Mouse (Mus musculus): ENCODE measurements at regions not wholly inside any gene's neighbourhood (a gene's known extent, or its start where the extent isn't known, plus 50 kb on each side); places are given as distances from the start of the nearest gene placed in this dataset.

DNA sequence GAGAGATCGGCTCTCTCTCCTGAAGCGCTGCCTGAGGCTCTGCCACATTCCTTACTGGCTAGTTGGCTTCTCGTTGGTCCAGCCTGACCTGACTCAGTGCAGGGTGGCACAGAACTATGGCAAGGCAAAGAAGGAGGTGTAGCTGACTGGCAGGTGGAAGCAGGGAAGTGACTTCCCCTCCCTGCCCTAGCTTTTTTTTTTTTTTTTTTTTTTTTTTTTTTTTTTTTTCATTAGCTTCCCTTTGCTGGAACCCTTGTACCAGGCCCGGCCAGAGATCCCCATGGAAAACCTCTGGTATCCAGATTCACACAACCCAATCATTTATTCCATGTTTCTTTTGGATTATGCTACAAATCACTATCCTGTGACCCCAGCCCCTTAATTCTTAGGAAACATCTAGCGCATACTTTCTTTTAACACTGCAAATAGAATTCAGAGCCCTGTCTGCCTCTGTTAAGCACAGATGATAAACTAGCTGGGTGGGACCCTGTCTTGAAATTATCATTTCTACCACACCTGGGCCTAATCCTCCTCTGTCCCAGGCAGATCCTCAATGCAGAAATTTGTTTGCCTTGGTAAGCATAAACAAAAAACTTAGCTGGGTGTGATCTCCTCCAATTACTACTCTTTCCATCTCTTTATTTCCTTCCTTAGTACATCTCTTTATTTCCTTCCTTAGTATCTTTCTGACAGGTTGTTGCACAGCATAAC, 742.9 kb downstream of the Hace1 start:
- Histone ChIP-seq H3K27me3 (ENCODE audit: control insufficient read depth, insufficient read depth, low read length) (no peaks in the 10 kb centered on the region), H3K4me3 (replicated peaks; ENCODE audit: low read length) (no peak overlapping the region), H3K4me1 (replicated peaks; ENCODE audit: control insufficient read depth, insufficient read depth, low read length) (no peaks in the 10 kb centered on the region), H3K9ac (no peak overlapping the region), H3K4me2 (replicated peaks) (no peak overlapping the region), H3K36me3 (replicated peaks; ENCODE audit: control insufficient read depth, insufficient read depth) (no peaks in the 10 kb centered on the region), H3K27ac (no peak overlapping the region), H3K9me3 (ENCODE audit: control insufficient read depth, low read length) (no peaks in the 10 kb centered on the region)
- 86% methylated on average over 5 of the region's 5 CpGs for WGBS
- DNase-seq (ENCODE audit: low spot score) (no peak), ATAC-seq (ENCODE audit: low FRiP score) (no peak)

DNA sequence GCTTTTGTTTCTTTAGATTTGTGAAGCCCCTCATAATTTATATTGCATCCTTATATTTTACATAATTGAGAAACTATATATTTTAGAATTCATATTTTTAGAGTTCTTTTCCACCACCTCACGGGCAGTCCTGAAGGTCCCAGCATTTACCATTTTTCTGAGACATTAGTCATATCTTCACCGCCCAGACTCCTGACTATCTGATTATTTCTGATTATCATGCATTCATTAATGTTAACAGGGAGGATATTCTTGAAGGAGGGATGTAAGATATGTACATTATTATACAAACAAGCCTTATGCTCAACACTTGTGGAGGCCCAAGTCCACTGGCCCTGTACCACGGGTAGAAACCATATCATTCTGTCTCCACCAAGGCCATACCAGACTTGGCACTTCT, 743.4 kb downstream of the Hace1 start:
- WGBS, result 94% methylated on average over 3 of the region's 3 CpGs
- H3K4me1 ChIP-seq (replicated peaks; ENCODE audit: control insufficient read depth, insufficient read depth, low read length), result no peaks in the 10 kb centered on the region
- DNase-seq (ENCODE audit: low spot score) (no peak), ATAC-seq (ENCODE audit: low FRiP score) (no peak)
- H3K27me3 ChIP-seq (ENCODE audit: control insufficient read depth, insufficient read depth, low read length), result no peaks in the 10 kb centered on the region
- no peak overlapping the region for H3K9ac ChIP-seq
- H3K9me3 ChIP-seq (ENCODE audit: control insufficient read depth, low read length), result no peaks in the 10 kb centered on the region
- H3K4me2 ChIP-seq (replicated peaks), result no peak overlapping the region
- H3K27ac ChIP-seq, result no peak overlapping the region
- no peak overlapping the region for H3K4me3 ChIP-seq (replicated peaks; ENCODE audit: low read length)
- no peaks in the 10 kb centered on the region for H3K36me3 ChIP-seq (replicated peaks; ENCODE audit: control insufficient read depth, insufficient read depth)

DNA sequence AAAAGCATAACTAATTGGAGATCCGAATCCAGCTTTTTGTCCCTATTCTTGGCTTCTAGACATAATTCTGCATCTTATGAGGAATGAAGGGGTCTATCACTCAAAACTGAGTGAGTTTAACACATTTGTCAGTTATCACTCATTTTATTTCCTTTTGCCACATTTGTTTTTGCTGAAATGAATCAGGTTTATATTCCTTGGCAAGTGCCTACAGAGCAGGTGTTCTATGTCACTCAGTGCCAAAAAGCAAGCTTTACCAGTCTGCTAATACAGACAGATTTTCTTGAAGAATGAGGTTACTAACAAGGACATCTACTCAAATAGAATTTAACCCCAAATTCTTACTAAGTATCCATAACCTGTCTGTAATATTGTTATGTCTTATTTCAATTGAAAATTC, 751.4 kb downstream of the Hace1 start:
- Histone ChIP-seq H3K4me3 (replicated peaks; ENCODE audit: low read length) (no peak overlapping the region), H3K27ac (no peak overlapping the region), H3K9me3 (ENCODE audit: control insufficient read depth, low read length) (no peaks in the 10 kb centered on the region), H3K4me1 (replicated peaks; ENCODE audit: control insufficient read depth, insufficient read depth, low read length) (no peaks in the 10 kb centered on the region), H3K4me2 (replicated peaks) (no peak overlapping the region), H3K27me3 (ENCODE audit: control insufficient read depth, insufficient read depth, low read length) (no peaks in the 10 kb centered on the region), H3K36me3 (replicated peaks; ENCODE audit: control insufficient read depth, insufficient read depth) (no peaks in the 10 kb centered on the region), H3K9ac (no peak overlapping the region)
- DNase-seq (ENCODE audit: low spot score) (no peak), ATAC-seq (ENCODE audit: low FRiP score) (no peak)
- WGBS, result 87% methylated on average over 1 of the region's 1 CpGs

GRCm38 (mm10) chr10:46331599-46332283, 754.1 kb downstream of the Hace1 start:
- DNase-seq (ENCODE audit: low spot score), result no peak
- Histone ChIP-seq H3K4me2 (replicated peaks) (no peak overlapping the region), H3K27me3 (ENCODE audit: control insufficient read depth, insufficient read depth, low read length) (no peaks in the 10 kb centered on the region), H3K36me3 (replicated peaks; ENCODE audit: control insufficient read depth, insufficient read depth) (no peaks in the 10 kb centered on the region), H3K27ac (no peak overlapping the region), H3K4me3 (replicated peaks; ENCODE audit: low read length) (no peak overlapping the region), H3K9ac (no peak overlapping the region), H3K4me1 (replicated peaks; ENCODE audit: control insufficient read depth, insufficient read depth, low read length) (no peaks in the 10 kb centered on the region), H3K9me3 (ENCODE audit: control insufficient read depth, low read length) (no peaks in the 10 kb centered on the region)
- ATAC-seq (ENCODE audit: low FRiP score), result no peak

GRCm38 (mm10) chr10:46333231-46333630, 755.6 kb downstream of the Hace1 start:
- H3K4me3 ChIP-seq (replicated peaks; ENCODE audit: low read length), result no peak overlapping the region
- no peaks in the 10 kb centered on the region for H3K4me1 ChIP-seq (replicated peaks; ENCODE audit: control insufficient read depth, insufficient read depth, low read length)
- H3K27ac ChIP-seq, result no peak overlapping the region
- no peak overlapping the region for H3K4me2 ChIP-seq (replicated peaks)
- H3K9ac ChIP-seq, result no peak overlapping the region
- no peaks in the 10 kb centered on the region for H3K9me3 ChIP-seq (ENCODE audit: control insufficient read depth, low read length)
- H3K36me3 ChIP-seq (replicated peaks; ENCODE audit: control insufficient read depth, insufficient read depth), result no peaks in the 10 kb centered on the region
- no peak for DNase-seq (ENCODE audit: low spot score)
- no peak for ATAC-seq (ENCODE audit: low FRiP score)
- no peaks in the 10 kb centered on the region for H3K27me3 ChIP-seq (ENCODE audit: control insufficient read depth, insufficient read depth, low read length)

GRCm38 (mm10) chr10:46345315-46345714, 767.7 kb downstream of the Hace1 start:
- H3K27me3 ChIP-seq (ENCODE audit: control insufficient read depth, insufficient read depth, low read length), result no peaks in the 10 kb centered on the region
- DNase-seq (ENCODE audit: low spot score), result no peak
- 54% methylated on average over 4 of the region's 4 CpGs for WGBS

GRCm38 (mm10) chr10:46349613-46350012, 772.0 kb downstream of the Hace1 start:
- no peak overlapping the region for H3K4me2 ChIP-seq (replicated peaks)
- peak overlapping the region; percentile 51; the same call in 1 of the 2 replicates for H3K27ac ChIP-seq
- H3K9me3 ChIP-seq (ENCODE audit: control insufficient read depth, low read length), result no peaks in the 10 kb centered on the region
- H3K4me1 ChIP-seq (replicated peaks; ENCODE audit: control insufficient read depth, insufficient read depth, low read length), result peaks cover 8% of the 10 kb centered on the region; the same call in 1 of the 2 replicates
- ATAC-seq (ENCODE audit: low FRiP score) (peak; percentile 66; the same call in 1 of the 2 replicates), DNase-seq (ENCODE audit: low spot score) (peak; percentile 37)
- H3K4me3 ChIP-seq (replicated peaks; ENCODE audit: low read length), result no peak overlapping the region
- H3K9ac ChIP-seq, result no peak overlapping the region
- no peaks in the 10 kb centered on the region for H3K36me3 ChIP-seq (replicated peaks; ENCODE audit: control insufficient read depth, insufficient read depth)
- no peaks in the 10 kb centered on the region for H3K27me3 ChIP-seq (ENCODE audit: control insufficient read depth, insufficient read depth, low read length)
- 26% methylated on average over 4 of the region's 4 CpGs for WGBS

More at GRCm38 (mm10) chr10:46345315-46345714, 767.7 kb downstream of the Hace1 start:
- Histone ChIP-seq H3K9ac (no peak overlapping the region), H3K4me2 (replicated peaks) (no peak overlapping the region), H3K4me1 (replicated peaks; ENCODE audit: control insufficient read depth, insufficient read depth, low read length) (peaks cover 7% of the 10 kb centered on the region; the same call in 1 of the 2 replicates), H3K9me3 (ENCODE audit: control insufficient read depth, low read length) (no peaks in the 10 kb centered on the region), H3K36me3 (replicated peaks; ENCODE audit: control insufficient read depth, insufficient read depth) (no peaks in the 10 kb centered on the region), H3K4me3 (replicated peaks; ENCODE audit: low read length) (no peak overlapping the region), H3K27ac (no peak overlapping the region)
- ATAC-seq (ENCODE audit: low FRiP score), result no peak

GRCm38 (mm10) chr10:46350196-46350595, 772.6 kb downstream of the Hace1 start:
- no peak for DNase-seq (ENCODE audit: low spot score)
- Histone ChIP-seq H3K9me3 (ENCODE audit: control insufficient read depth, low read length) (no peaks in the 10 kb centered on the region), H3K4me2 (replicated peaks) (no peak overlapping the region), H3K27me3 (ENCODE audit: control insufficient read depth, insufficient read depth, low read length) (no peaks in the 10 kb centered on the region), H3K36me3 (replicated peaks; ENCODE audit: control insufficient read depth, insufficient read depth) (no peaks in the 10 kb centered on the region), H3K4me1 (replicated peaks; ENCODE audit: control insufficient read depth, insufficient read depth, low read length) (peaks cover 8% of the 10 kb centered on the region; the same call in 1 of the 2 replicates), H3K4me3 (replicated peaks; ENCODE audit: low read length) (no peak overlapping the region), H3K27ac (peak overlapping the region; percentile 51; the same call in 1 of the 2 replicates), H3K9ac (no peak overlapping the region)
- peak; percentile 57; the same call in 1 of the 2 replicates for ATAC-seq (ENCODE audit: low FRiP score)
- WGBS, result 13% methylated on average over 2 of the region's 2 CpGs

GRCm38 (mm10) chr10:46356775-46357174, 779.1 kb downstream of the Hace1 start:
- Histone ChIP-seq H3K4me1 (replicated peaks; ENCODE audit: control insufficient read depth, insufficient read depth, low read length) (no peaks in the 10 kb centered on the region), H3K9ac (no peak overlapping the region), H3K4me3 (replicated peaks; ENCODE audit: low read length) (no peak overlapping the region), H3K36me3 (replicated peaks; ENCODE audit: control insufficient read depth, insufficient read depth) (no peaks in the 10 kb centered on the region), H3K27me3 (ENCODE audit: control insufficient read depth, insufficient read depth, low read length) (no peaks in the 10 kb centered on the region), H3K4me2 (replicated peaks) (no peak overlapping the region), H3K9me3 (ENCODE audit: control insufficient read depth, low read length) (no peaks in the 10 kb centered on the region), H3K27ac (no peak overlapping the region)
- no peak for DNase-seq (ENCODE audit: low spot score)
- ATAC-seq (ENCODE audit: low FRiP score), result no peak
- 73% methylated on average over 1 of the region's 1 CpGs for WGBS
